Mouse (Mus musculus) right cerebral cortex, postnatal 10 days (tissue): Measurements from ENCODE around the gene Slc25a41.
"Not testable (repeated sequence)": the region's sequence is repeated elsewhere in the genome, so short reads cannot be mapped to it uniquely, and the experiment has no call there.

ENCODE experiments used
- DNase-seq, 2 experiments: peaks; one replicate each; pipeline ENCODE4 v3.0.0; 2021; ENCODE audit warnings: low spot score in 2 of 2

The Slc25a41 gene

DNA sequence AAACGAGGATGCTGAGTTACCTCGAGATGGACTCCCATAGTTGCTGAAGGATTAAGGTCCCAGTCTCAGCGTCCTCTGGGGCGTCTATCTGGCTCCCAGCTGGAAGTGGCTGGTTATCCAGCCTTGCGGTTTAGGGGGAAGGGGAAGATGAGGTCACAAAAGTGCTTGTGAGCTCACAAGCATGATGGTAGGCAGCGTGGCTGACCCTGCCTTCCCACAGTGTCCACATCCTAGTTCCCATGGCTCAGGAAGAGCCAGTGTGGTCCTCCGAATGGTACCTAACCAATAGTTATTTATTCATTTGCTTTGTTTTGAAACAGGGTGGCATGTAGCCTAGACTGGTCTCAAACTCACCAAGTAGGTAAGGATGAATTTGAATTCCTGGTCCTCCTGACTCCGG is at the start of gene Slc25a41:
Gene Slc25a41, minus strand, starts transcription at position 101 of the 400 bp plus-strand sequence.
- DNase-seq: no peak

- peak; percentile 93 to 94 for DNase-seq
These were observed 45.8 kb upstream of the Slc25a41 start, which contains the start of gene Tubb4a for GRCm38 (mm10) chr17:57087049-57087832. TSS of gene Tubb4a (minus strand) at chr17:57087782.

- peak; percentile 54 to 57 for DNase-seq
These were observed 44.7 kb upstream of the Slc25a41 start for GRCm38 (mm10) chr17:57085970-57086757.

DNA sequence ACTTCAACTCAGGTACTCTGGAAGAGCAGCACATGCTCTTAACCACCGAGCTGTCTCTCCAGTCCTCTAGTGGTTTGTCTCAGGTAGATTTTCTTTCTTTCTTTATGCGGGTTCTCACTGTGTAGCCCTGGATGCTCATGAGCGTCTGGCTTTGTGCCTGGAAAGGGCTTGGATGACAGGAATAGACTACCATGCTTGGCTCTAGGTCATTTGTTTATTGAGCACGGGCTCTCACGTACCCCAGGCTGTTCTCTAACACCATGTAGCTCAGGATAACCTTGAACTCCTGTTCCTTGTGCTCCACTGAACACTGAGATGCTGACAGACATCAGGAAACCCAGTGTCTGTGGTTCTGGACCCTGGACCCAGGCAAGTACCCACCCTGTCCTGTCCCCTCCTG is 41.0 kb upstream of the Slc25a41 start:
- no peak for DNase-seq

- DNase-seq: no peak
These were observed 39.9 kb upstream of the Slc25a41 start for GRCm38 (mm10) chr17:57081234-57081842.

DNA sequence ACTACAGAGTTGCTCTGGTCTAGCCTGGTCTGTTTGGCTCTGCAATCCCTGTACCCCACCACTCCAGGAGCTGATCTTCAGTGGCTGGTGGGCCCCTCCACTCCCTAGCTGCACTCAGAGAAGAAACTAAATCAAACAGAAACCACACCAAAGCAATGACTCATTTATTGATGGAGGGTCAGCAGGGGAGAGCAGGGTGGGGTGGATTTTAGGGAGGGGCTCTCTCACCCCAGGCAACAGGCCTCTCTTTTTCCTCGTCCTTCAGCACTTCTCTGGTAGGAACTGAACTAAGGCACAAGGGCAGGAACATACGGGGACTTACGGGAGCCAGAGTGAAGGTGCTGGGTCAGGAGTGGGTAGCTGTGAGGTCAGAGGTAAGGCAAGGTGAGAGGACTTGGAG is 38.5 kb upstream of the Slc25a41 start:
- DNase-seq: no peak

DNA sequence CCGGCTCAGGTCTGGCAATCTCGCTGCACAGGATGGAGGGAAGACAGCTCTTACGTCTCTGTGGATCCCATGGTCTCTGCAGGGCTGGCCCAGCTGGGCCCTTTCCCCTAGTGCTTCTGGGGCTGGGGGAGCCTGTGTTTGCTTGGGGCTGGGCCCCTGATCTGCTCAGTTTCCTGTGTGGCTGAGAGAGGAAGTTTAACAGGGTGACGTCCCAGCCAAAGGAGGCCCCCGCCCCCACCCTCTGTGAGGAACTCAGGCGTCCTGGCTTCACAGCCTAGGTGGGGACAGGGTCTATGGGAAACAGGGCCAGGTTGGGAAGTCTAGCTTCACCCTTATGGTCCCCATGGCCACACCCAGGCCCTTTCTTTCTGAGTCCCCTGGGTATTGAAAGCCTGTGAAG is 36.9 kb upstream of the Slc25a41 start, which contains the start of gene Dennd1c:
Gene Dennd1c, minus strand, starts transcription at position 179 of the 400 bp plus-strand sequence.
- no peak for DNase-seq

GRCm38 (mm10) chr17:57076916-57077315 is 35.5 kb upstream of the Slc25a41 start:
- no peak for DNase-seq

- no peak for DNase-seq
These were observed 29.2 kb upstream of the Slc25a41 start for GRCm38 (mm10) chr17:57070699-57071098.

GRCm38 (mm10) chr17:57070272-57070671 is 28.8 kb upstream of the Slc25a41 start:
- DNase-seq: no peak

DNA sequence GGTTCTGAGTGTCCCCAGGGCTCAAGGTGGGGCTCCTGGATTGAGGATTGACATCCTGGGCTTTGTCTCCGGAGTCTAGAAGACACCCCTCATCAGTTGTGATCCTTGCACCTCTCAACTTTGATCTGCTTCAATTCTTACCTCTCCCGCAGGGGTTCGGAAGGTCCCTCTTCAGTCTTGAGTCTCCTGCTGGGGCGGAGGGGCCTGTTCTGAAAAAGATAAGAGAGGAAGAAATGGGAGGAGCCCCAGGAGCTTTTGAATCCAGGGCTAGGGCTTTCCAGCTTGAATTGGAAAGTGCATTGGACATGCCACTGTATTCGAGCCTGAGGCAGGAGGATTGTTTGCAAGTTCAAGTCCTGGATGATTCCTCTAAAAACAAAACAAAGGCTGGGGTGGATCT is 25.5 kb upstream of the Slc25a41 start:
- DNase-seq: no peak

- no peak for DNase-seq
These were observed 21.6 kb upstream of the Slc25a41 start for GRCm38 (mm10) chr17:57063031-57063430.

DNA sequence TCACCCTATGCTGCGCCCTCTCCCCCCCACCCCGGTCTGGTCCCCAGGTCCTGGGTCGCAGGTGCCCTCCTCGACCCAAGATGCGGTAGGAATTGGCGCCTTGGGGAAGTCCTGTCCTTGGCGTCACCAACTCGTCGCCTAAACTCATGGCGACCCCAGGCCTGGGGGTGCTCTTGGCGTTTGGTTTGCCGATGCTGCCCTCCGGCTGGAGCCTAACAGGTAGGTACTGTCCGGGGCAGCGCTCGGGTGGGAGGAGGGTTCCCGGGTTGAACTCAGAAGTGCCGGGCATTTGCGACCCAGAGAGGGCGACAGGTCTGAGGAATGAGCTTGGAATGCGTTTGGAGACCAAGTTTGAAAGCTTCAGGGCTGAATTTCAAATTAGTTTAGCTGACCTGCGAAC is 21.1 kb upstream of the Slc25a41 start:
- DNase-seq: no peak

DNA sequence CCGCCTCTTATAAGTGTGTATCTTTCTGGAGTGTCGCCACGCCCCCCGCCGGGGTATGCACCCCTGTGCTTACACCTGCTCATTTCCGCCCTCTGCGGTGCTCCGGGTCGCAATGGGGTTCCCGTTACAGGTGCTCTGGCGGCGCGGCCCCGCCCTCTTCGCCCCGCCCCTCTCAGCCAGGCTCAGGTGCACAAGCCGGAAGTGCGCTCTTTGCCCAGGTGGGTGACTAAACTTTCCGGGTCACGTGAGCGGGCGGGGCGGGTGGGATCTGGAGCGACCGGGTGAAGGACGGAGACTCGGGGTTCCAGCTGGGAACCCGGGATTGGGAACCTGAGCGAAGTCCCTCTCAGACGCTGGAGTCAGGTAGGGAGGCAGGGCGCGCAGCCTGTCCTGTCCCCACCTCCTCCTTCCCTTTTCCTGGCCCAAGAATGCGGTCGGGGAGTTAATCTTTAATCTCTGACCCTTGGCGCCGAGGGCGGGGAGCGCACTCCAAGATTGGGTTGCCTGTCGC is 20.6 kb upstream of the Slc25a41 start:
- no peak for DNase-seq

DNA sequence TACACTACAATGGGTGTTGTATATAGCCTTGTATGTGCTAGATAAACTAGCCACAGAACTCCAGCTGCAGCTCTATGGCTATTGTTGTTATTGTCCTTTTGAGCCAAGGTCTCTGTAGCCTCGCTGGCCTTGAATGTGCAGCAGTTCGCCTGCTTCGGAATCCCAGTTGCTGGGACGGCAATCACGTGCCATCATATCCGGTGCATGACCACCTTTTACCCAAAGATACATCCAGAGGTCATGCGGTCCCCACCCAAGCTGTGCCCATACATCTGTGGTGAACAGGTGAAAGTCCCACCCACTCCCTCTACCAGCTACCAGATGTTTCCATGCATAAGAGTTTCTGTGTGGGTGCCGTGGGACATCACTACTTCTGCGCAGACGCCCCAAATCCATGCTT is 19.6 kb upstream of the Slc25a41 start:
- no peak for DNase-seq

DNA sequence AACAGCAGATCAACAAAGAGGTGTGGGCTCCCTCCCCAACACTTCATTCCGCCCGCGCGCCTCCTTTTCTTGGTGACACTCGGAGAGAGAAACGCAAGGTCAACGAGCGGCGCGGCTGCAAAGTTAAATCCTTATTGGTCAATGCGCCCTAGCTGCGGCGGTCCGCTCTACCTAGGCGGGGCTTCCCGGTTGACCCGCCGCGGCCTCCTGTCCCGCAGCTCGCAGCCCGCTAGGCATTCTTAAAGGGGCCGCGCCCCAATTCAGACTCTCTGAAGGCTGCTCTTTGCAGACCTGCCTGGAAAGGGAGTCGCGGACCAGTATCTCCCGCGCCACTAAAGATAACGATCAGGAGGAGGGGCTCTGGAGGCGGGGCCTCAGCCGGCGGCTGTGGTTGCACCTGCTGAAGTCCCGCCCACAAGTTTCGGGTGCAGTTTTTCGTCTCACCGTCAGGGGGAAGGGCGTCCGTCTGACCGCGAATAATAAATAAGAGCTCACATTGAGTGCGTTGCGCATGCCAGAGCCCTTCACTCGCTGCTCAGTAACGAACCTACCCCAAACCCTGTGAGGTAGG is 18.9 kb upstream of the Slc25a41 start:
- peak; percentile 96 to 97 for DNase-seq

- DNase-seq: peak; percentile 91 to 93
These were observed 18.1 kb upstream of the Slc25a41 start, which contains the start of gene Slc25a23 for GRCm38 (mm10) chr17:57059486-57059977. TSS of gene Slc25a23 (minus strand) at chr17:57059863.

GRCm38 (mm10) chr17:57058891-57059485 is 17.5 kb upstream of the Slc25a41 start, which contains the start of gene Crb3:
TSS of gene Crb3 (plus strand) at chr17:57059105.
- DNase-seq: peak; percentile 64 to 65

GRCm38 (mm10) chr17:57056246-57056645 is 14.8 kb upstream of the Slc25a41 start:
- no peak for DNase-seq

GRCm38 (mm10) chr17:57051679-57052078 is 10.2 kb upstream of the Slc25a41 start:
- DNase-seq: not testable (repeated sequence)

DNA sequence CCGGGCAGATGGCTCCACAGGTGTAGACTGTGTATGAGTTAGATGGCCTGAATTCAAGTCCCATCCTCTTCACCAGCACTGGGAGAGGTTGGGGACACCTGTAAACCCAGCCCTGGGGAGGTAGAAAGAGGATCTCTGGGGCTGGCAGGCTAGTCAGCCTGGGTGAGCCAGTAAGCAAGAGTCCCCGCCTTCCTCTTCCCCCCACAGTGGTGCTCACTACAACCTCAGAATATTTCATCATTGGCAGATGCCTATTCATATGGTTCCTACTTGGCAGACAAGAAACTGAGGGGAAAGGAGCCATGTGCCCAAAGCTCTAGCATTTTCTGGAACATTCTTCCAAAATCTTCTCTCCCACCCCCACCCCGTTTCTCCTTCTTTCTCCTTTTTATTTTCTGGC is 7.4 kb upstream of the Slc25a41 start:
- DNase-seq: no peak
